Mouse (Mus musculus) limb, embryonic 12.5 days (tissue): ENCODE measurements around the gene Cfap43. TPM values are rescaled to one million over a fixed set of nuclear protein-coding genes. Genes with fewer than 3 reads are reported as not detected.

Experiments used
- ATAC-seq: fragments of 200-750 bp; cut with Nextera tagmentation; 2 replicates; pipeline ENCODE4 v1.8.0; 2017; ENCODE audit warnings: low read depth, moderate TSS enrichment; ENCODE audit not compliant: insufficient number of reproducible peaks, insufficient read depth, low FRiP score, low TSS enrichment
- H3K27ac ChIP-seq: fragments of 300-500 bp; sonication (generic); 2 replicates; pipeline ENCODE4 v1.5.1; 2016; ENCODE audit warnings: mild to moderate bottlenecking, moderate library complexity
- H3K27me3 ChIP-seq: fragments of 300-500 bp; sonication (generic); 2 replicates; pipeline ENCODE4 v1.6.1; 2016; ENCODE audit warnings: mild to moderate bottlenecking, moderate library complexity
- H3K36me3 ChIP-seq: fragments of 300-500 bp; sonication (generic); 2 replicates; pipeline ENCODE4 v1.6.1; 2016; ENCODE audit warnings: mild to moderate bottlenecking, moderate library complexity
- H3K4me1 ChIP-seq: fragments of 300-500 bp; sonication (generic); replicated peaks from 2 replicates; pipeline ENCODE4 v1.6.1; 2016
- H3K4me2 ChIP-seq: fragments of 300-500 bp; sonication (generic); 2 replicates; pipeline ENCODE4 v1.6.1; 2016; ENCODE audit warnings: mild to moderate bottlenecking, moderate library complexity
- H3K4me3 ChIP-seq: fragments of 300-500 bp; sonication (generic); replicated peaks from 2 replicates; pipeline ENCODE4 v1.5.1; 2016; ENCODE audit warnings: mild to moderate bottlenecking
- H3K9ac ChIP-seq: fragments of 300-500 bp; sonication (generic); replicated peaks from 2 replicates; pipeline ENCODE4 v1.6.1; 2016; ENCODE audit warnings: mild to moderate bottlenecking, moderate library complexity
- H3K9me3 ChIP-seq: fragments of 300-500 bp; sonication (generic); 2 replicates; pipeline ENCODE4 v1.6.1; 2016; ENCODE audit warnings: mild to moderate bottlenecking, moderate library complexity
- WGBS: fragments of 180-500 bp; shearing (Covaris S2); methylation state at CpG from one replicate; pipeline ENCODE4 v1.1.7; 2016; 5-methylcytosine and 5-hydroxymethylcytosine counted together
- polyA plus RNA-seq: library from polyadenylated mRNA; unstranded; fragments of >200 nt; fragmentation: Nextera tagmentation; extraction: Ambion mirVana; gene quantifications from 2 replicates; pipeline ENCODE4 v1.2.1, GENCODE M21; 2016

The Cfap43 gene
- polyA plus RNA-seq, 1 experiment from 2014 or later = 0.09 TPM

GRCm38 (mm10) chr19:47914191-47914590, 4.9 kb downstream of the Cfap43 start:
- H3K4me1 ChIP-seq = peaks cover 60% of the 10 kb centered on the region
- no peaks in the 10 kb centered on the region for H3K9me3 ChIP-seq
- no peak overlapping the region for H3K4me3 ChIP-seq
- no peak overlapping the region for H3K9ac ChIP-seq
- ATAC-seq = no peak
- H3K4me2 ChIP-seq = no peak overlapping the region
- peaks cover 20% of the 10 kb centered on the region for H3K36me3 ChIP-seq
- no peak overlapping the region for H3K27ac ChIP-seq
- WGBS = 88% methylated on average over 4 of the region's 4 CpGs
- H3K27me3 ChIP-seq = no peaks in the 10 kb centered on the region

- Histone ChIP-seq H3K9ac (no peak overlapping the region), H3K27me3 (no peaks in the 10 kb centered on the region), H3K4me2 (no peak overlapping the region), H3K4me3 (no peak overlapping the region), H3K27ac (no peak overlapping the region), H3K4me1 (peaks cover 67% of the 10 kb centered on the region), H3K9me3 (no peaks in the 10 kb centered on the region), H3K36me3 (peaks cover 20% of the 10 kb centered on the region)
- ATAC-seq = no peak
- 62% methylated on average over 7 of the region's 7 CpGs for WGBS
Measured at GRCm38 (mm10) chr19:47913344-47913743, 5.7 kb downstream of the Cfap43 start.

GRCm38 (mm10) chr19:47910751-47911150, 8.3 kb downstream of the Cfap43 start:
- H3K4me2 ChIP-seq = no peak overlapping the region
- H3K9me3 ChIP-seq = no peaks in the 10 kb centered on the region
- H3K36me3 ChIP-seq = peaks cover 29% of the 10 kb centered on the region
- peak overlapping the region; percentile 95; the same call in 1 of the 2 replicates for H3K27ac ChIP-seq
- 92% methylated on average over 4 of the region's 4 CpGs for WGBS
- no peak for ATAC-seq
- no peak overlapping the region for H3K9ac ChIP-seq
- no peak overlapping the region for H3K4me3 ChIP-seq
- peaks cover 45% of the 10 kb centered on the region for H3K4me1 ChIP-seq
- H3K27me3 ChIP-seq = no peaks in the 10 kb centered on the region

- H3K4me1 ChIP-seq = peaks cover 49% of the 10 kb centered on the region
- peak overlapping the region; percentile 95 for H3K27ac ChIP-seq
- H3K4me3 ChIP-seq = peak overlapping the region; percentile 33; the same call in 1 of the 2 replicates
- WGBS = 41% methylated on average over 3 of the region's 4 CpGs
- no peak for ATAC-seq
- no peaks in the 10 kb centered on the region for H3K27me3 ChIP-seq
- no peaks in the 10 kb centered on the region for H3K9me3 ChIP-seq
- peak overlapping the region; percentile 58 for H3K4me2 ChIP-seq
- peak overlapping the region; percentile 67 for H3K9ac ChIP-seq
- H3K36me3 ChIP-seq = peaks cover 29% of the 10 kb centered on the region
Measured at GRCm38 (mm10) chr19:47910117-47910618, 8.9 kb downstream of the Cfap43 start.

GRCm38 (mm10) chr19:47909387-47910116, 9.5 kb downstream of the Cfap43 start:
- no peaks in the 10 kb centered on the region for H3K9me3 ChIP-seq
- peak overlapping the region; percentile 95 for H3K27ac ChIP-seq
- WGBS = 3% methylated on average over 10 of the region's 10 CpGs
- peak; percentile 30; the same call in 1 of the 2 replicates for ATAC-seq
- H3K27me3 ChIP-seq = no peaks in the 10 kb centered on the region
- H3K4me2 ChIP-seq = peak overlapping the region; percentile 58
- H3K36me3 ChIP-seq = peaks cover 30% of the 10 kb centered on the region
- H3K4me1 ChIP-seq = peaks cover 52% of the 10 kb centered on the region
- H3K4me3 ChIP-seq = peak overlapping the region; percentile 33
- H3K9ac ChIP-seq = peak overlapping the region; percentile 67

- 13% methylated on average over 6 of the region's 6 CpGs for WGBS
- ATAC-seq = peak; percentile 52
- peak overlapping the region; percentile 95 for H3K27ac ChIP-seq
- H3K27me3 ChIP-seq = no peaks in the 10 kb centered on the region
- peak overlapping the region; percentile 67 for H3K9ac ChIP-seq
- peaks cover 50% of the 10 kb centered on the region for H3K4me1 ChIP-seq
- H3K9me3 ChIP-seq = no peaks in the 10 kb centered on the region
- peaks cover 28% of the 10 kb centered on the region for H3K36me3 ChIP-seq
- peak overlapping the region; percentile 33 for H3K4me3 ChIP-seq
- peak overlapping the region; percentile 58 for H3K4me2 ChIP-seq
Measured at GRCm38 (mm10) chr19:47908961-47909371, 10.1 kb downstream of the Cfap43 start.

- Histone ChIP-seq H3K4me1 (peaks cover 59% of the 10 kb centered on the region), H3K27ac (no peak overlapping the region), H3K36me3 (peaks cover 28% of the 10 kb centered on the region), H3K9ac (no peak overlapping the region), H3K27me3 (no peaks in the 10 kb centered on the region), H3K4me2 (no peak overlapping the region), H3K4me3 (no peak overlapping the region), H3K9me3 (no peaks in the 10 kb centered on the region)
- ATAC-seq = no peak
- 87% methylated on average over 9 of the region's 9 CpGs for WGBS
Measured at GRCm38 (mm10) chr19:47907596-47907995, 11.5 kb downstream of the Cfap43 start.

GRCm38 (mm10) chr19:47905603-47906002, 13.5 kb downstream of the Cfap43 start:
- Histone ChIP-seq H3K4me3 (no peak overlapping the region), H3K27ac (0 out of 2 replicates have a peak overlapping the region, but pooled peaks have one; percentile 12), H3K4me1 (peaks cover 67% of the 10 kb centered on the region), H3K27me3 (no peaks in the 10 kb centered on the region), H3K36me3 (peaks cover 13% of the 10 kb centered on the region; the same call in 1 of the 2 replicates), H3K9me3 (no peaks in the 10 kb centered on the region), H3K4me2 (no peak overlapping the region), H3K9ac (no peak overlapping the region)
- no peak for ATAC-seq
- 92% methylated on average over 5 of the region's 5 CpGs for WGBS

GRCm38 (mm10) chr19:47905081-47905480, 14.0 kb downstream of the Cfap43 start:
- peaks cover 18% of the 10 kb centered on the region; the same call in 1 of the 2 replicates for H3K36me3 ChIP-seq
- peak overlapping the region; percentile 12; the same call in 1 of the 2 replicates for H3K27ac ChIP-seq
- no peaks in the 10 kb centered on the region for H3K9me3 ChIP-seq
- no peak overlapping the region for H3K4me3 ChIP-seq
- H3K4me1 ChIP-seq = peaks cover 67% of the 10 kb centered on the region
- no peaks in the 10 kb centered on the region for H3K27me3 ChIP-seq
- H3K9ac ChIP-seq = 0 out of 2 replicates have a peak overlapping the region, but pooled peaks have one; percentile 8
- H3K4me2 ChIP-seq = no peak overlapping the region
- no peak for ATAC-seq
- 96% methylated on average over 4 of the region's 4 CpGs for WGBS

GRCm38 (mm10) chr19:47903679-47904078, 15.4 kb downstream of the Cfap43 start:
- 63% methylated on average over 4 of the region's 4 CpGs for WGBS
- ATAC-seq = no peak
- H3K9ac ChIP-seq = 0 out of 2 replicates have a peak overlapping the region, but pooled peaks have one; percentile 12
- H3K4me3 ChIP-seq = no peak overlapping the region
- peaks cover 24% of the 10 kb centered on the region; the same call in 1 of the 2 replicates for H3K36me3 ChIP-seq
- H3K27me3 ChIP-seq = no peaks in the 10 kb centered on the region
- H3K27ac ChIP-seq = peak overlapping the region; percentile 86; the same call in 1 of the 2 replicates
- no peaks in the 10 kb centered on the region for H3K9me3 ChIP-seq
- H3K4me2 ChIP-seq = 0 out of 2 replicates have a peak overlapping the region, but pooled peaks have one; percentile 4
- H3K4me1 ChIP-seq = peaks cover 54% of the 10 kb centered on the region

- ATAC-seq = peak; percentile 29
- peaks cover 33% of the 10 kb centered on the region for H3K36me3 ChIP-seq
- no peaks in the 10 kb centered on the region for H3K27me3 ChIP-seq
- WGBS = 50% methylated on average over 13 of the region's 13 CpGs
- H3K4me1 ChIP-seq = peaks cover 47% of the 10 kb centered on the region
- peak overlapping the region; percentile 33 for H3K4me2 ChIP-seq
- peak overlapping the region; percentile 86 for H3K27ac ChIP-seq
- no peak overlapping the region for H3K9ac ChIP-seq
- H3K4me3 ChIP-seq = no peak overlapping the region
- no peaks in the 10 kb centered on the region for H3K9me3 ChIP-seq
Measured at GRCm38 (mm10) chr19:47902316-47903201, 16.5 kb downstream of the Cfap43 start.
